Mouse (Mus musculus) limb, embryonic 13.5 days (tissue): ENCODE measurements around the gene Calr4. TPM values are rescaled to one million over a fixed set of nuclear protein-coding genes. Genes with fewer than 3 reads are reported as not detected.

ENCODE experiments used
- ATAC-seq: fragments of 200-750 bp; cut with Nextera tagmentation; 2 replicates; pipeline ENCODE4 v1.8.0; 2017; ENCODE audit warnings: low read depth, moderate number of reproducible peaks, moderate TSS enrichment; ENCODE audit not compliant: low FRiP score
- H3K27ac ChIP-seq: fragments of 300-500 bp; sonication (generic); 2 replicates; pipeline ENCODE4 v1.5.1; 2015; ENCODE audit warnings: inconsistent platforms, mild to moderate bottlenecking, moderate library complexity
- H3K27me3 ChIP-seq: fragments of 300-500 bp; sonication (generic); 2 replicates; pipeline ENCODE4 v1.6.1; 2015; ENCODE audit warnings: mild to moderate bottlenecking, inconsistent platforms
- H3K36me3 ChIP-seq: fragments of 300-500 bp; sonication (generic); 2 replicates; pipeline ENCODE4 v1.6.1; 2015; ENCODE audit warnings: inconsistent platforms, mild to moderate bottlenecking, moderate library complexity
- H3K4me1 ChIP-seq: fragments of 300-500 bp; sonication (generic); 2 replicates; pipeline ENCODE4 v1.6.1; 2015; ENCODE audit warnings: inconsistent platforms
- H3K4me2 ChIP-seq: fragments of 300-500 bp; sonication (generic); replicated peaks from 2 replicates; pipeline ENCODE4 v1.6.1; 2015; ENCODE audit warnings: inconsistent platforms, mild to moderate bottlenecking, moderate library complexity
- H3K4me3 ChIP-seq: fragments of 300-500 bp; sonication (generic); 2 replicates; pipeline ENCODE4 v1.5.1; 2015; ENCODE audit warnings: moderate library complexity, mild to moderate bottlenecking, inconsistent platforms
- H3K9ac ChIP-seq: fragments of 300-500 bp; sonication (generic); 2 replicates; pipeline ENCODE4 v1.6.1; 2015; ENCODE audit warnings: mild to moderate bottlenecking, inconsistent platforms
- H3K9me3 ChIP-seq: fragments of 300-500 bp; sonication (generic); 2 replicates; pipeline ENCODE4 v1.6.1; 2016; ENCODE audit warnings: inconsistent platforms
- WGBS: fragments of 180-500 bp; shearing (Covaris S2); methylation state at CpG from one replicate; pipeline ENCODE4 v1.1.7; 2015; 5-methylcytosine and 5-hydroxymethylcytosine counted together
- polyA plus RNA-seq: library from polyadenylated mRNA; unstranded; fragments of >200 nt; fragmentation: Nextera tagmentation; extraction: Ambion mirVana; gene quantifications from 2 replicates; pipeline ENCODE4 v1.2.1, GENCODE M21; 2015

Gene Calr4
- polyA plus RNA-seq, result not detected in 2 replicates

DNA sequence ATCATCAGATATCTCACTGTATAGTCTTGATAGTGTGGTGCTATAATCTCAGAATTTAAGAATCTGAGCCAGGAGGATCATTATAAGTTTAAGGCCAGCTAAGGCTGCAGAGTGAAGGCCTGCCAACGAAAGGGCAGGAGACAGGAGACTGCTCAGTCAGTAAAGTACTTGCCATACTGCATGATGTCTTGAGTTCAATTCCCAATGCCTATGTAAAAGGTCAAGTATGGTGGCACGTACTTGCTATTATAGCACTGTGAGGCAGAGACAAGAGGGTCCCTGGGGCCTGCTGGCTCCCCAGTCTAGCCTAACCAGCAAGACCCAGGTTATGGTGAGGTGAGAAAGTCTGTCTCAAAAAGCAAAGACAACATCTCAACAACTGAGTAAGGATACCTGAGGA is at the start of gene Calr4:
Gene Calr4 (plus strand): TSS at position 301 of the 400 bp plus-strand sequence.
- Histone ChIP-seq H3K4me1 (peaks cover 11% of the 10 kb centered on the region; the same call in 1 of the 2 replicates), H3K36me3 (no peaks in the 10 kb centered on the region), H3K9ac (no peak within 1 kb of the TSS), H3K27ac (no peak within 1 kb of the TSS), H3K4me3 (no peak within 1 kb of the TSS), H3K27me3 (no peaks in the 10 kb centered on the region), H3K9me3 (no peaks in the 10 kb centered on the region), H3K4me2 (no peak within 1 kb of the TSS)
- ATAC-seq, result no peak
- WGBS, result 84% methylated on average over 2 of the region's 2 CpGs

DNA sequence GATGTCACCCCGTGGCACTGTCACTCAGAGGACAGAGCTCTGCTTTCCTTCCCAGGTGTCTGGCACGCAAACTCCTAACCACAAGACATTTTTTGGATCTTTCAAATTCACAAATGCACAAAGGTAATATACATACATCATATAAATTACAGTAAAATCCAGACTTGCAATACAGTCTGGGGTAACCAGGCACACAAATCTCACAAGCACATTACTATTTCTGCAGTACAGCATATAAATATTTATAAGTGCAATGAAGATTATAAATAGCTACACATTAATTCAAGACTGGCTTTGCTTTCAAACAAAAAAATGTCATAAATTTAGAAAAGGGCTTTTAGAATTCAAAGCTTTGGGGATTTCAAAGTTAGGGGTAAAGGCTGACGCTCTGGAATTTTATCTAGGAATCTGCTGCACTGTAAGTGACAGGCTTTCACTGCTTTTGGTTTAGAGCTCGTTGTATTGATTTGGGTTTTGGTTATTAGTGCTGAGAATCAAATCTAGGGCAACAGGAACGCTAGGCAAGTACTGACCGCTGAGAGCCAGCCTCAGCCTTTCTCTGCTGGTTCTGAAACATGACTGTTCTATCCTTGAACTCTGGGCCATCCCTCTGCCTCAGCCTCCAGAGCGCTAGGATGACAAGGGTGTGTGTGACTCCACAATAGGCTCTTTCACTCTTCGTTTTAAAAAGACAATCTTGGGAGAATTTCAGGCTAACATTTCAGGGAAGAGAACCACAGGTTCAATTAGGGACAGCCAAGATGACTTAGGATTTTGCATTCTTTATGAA is 48.5 kb upstream of the Calr4 start:
- Histone ChIP-seq H3K4me3 (no peak overlapping the region), H3K9ac (no peak overlapping the region), H3K4me1 (0 out of 2 replicates have a peak, but pooled peaks cover 5% of the 10 kb centered on the region), H3K27ac (no peak overlapping the region), H3K36me3 (0 out of 2 replicates have a peak, but pooled peaks cover 2% of the 10 kb centered on the region), H3K4me2 (no peak overlapping the region), H3K27me3 (no peaks in the 10 kb centered on the region), H3K9me3 (no peaks in the 10 kb centered on the region)
- no peak for ATAC-seq
- 76% methylated on average over 8 of the region's 8 CpGs for WGBS

- no peak overlapping the region for H3K9ac ChIP-seq
- 70% methylated on average over 10 of the region's 10 CpGs for WGBS
- H3K27me3 ChIP-seq, result no peaks in the 10 kb centered on the region
- ATAC-seq, result no peak
- H3K4me3 ChIP-seq, result no peak overlapping the region
- no peak overlapping the region for H3K27ac ChIP-seq
- H3K9me3 ChIP-seq, result no peaks in the 10 kb centered on the region
- no peak overlapping the region for H3K4me2 ChIP-seq
- H3K36me3 ChIP-seq, result no peaks in the 10 kb centered on the region
- 0 out of 2 replicates have a peak, but pooled peaks cover 3% of the 10 kb centered on the region for H3K4me1 ChIP-seq
Measured at GRCm38 (mm10) chr4:109191598-109191997, 42.7 kb upstream of the Calr4 start.

GRCm38 (mm10) chr4:109193886-109194285 is 40.4 kb upstream of the Calr4 start:
- 78% methylated on average over 5 of the region's 5 CpGs for WGBS
- Histone ChIP-seq H3K27ac (no peak overlapping the region), H3K36me3 (peaks cover 9% of the 10 kb centered on the region; the same call in 1 of the 2 replicates), H3K9me3 (no peaks in the 10 kb centered on the region), H3K4me2 (no peak overlapping the region), H3K27me3 (no peaks in the 10 kb centered on the region), H3K4me3 (no peak overlapping the region), H3K9ac (no peak overlapping the region), H3K4me1 (0 out of 2 replicates have a peak, but pooled peaks cover 3% of the 10 kb centered on the region)
- ATAC-seq, result no peak

DNA sequence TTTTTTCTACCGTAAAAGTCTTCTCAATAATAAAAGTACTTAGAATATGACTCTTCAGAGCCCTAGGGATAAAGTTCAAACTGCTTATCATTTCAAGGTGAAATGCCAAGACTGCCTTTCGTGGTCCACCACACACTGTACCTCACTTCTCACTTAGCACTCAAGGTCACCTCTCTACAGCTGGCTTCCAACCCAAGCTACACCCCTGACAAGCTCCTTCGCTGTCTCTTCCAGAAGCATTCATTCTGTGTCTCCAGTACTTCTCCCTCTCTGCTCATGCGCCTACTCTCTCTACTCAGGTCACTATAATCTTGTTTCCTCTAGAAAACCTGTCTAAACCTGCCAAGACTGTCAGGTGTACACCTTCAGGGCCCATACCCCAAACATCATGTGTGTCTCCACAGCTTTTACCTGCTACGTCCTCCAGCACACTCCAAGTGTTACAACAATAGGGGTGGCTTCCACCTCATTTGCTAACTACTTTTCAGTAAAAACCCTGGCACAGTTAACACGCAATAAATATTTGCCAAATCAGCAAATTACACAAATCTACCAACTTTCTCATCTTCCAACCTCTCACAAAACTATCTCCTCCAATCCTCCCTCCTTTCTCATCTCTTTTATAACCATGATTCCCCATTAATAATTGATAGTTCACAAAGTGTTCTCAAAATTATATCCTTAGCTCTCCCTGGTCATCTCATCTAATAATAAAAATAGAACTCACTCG is 38.2 kb upstream of the Calr4 start:
- peaks cover 12% of the 10 kb centered on the region; the same call in 1 of the 2 replicates for H3K36me3 ChIP-seq
- 86% methylated on average over 7 of the region's 7 CpGs for WGBS
- H3K9me3 ChIP-seq, result no peaks in the 10 kb centered on the region

DNA sequence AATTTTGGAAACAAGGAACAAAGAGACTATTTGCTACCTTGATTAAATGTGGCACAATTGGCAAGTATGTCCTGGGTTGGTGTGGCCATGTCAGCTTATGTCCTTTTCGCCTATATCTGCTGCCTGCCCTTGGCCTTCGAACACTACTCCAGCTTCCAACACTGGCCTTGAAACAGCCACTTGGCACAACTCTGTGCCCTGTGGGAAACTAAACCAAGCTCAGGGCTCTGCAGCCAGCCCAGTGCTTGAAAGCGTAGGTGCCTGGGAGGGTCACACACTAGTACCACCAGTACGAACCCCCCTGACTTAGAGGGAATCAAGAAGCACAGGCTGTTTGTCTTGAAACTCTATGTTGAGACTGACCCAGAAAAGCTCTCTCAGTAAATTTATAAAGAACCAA is 35.2 kb upstream of the Calr4 start:
- H3K9me3 ChIP-seq, result no peaks in the 10 kb centered on the region
- H3K4me3 ChIP-seq, result no peak overlapping the region
- H3K4me2 ChIP-seq, result no peak overlapping the region
- peaks cover 12% of the 10 kb centered on the region; the same call in 1 of the 2 replicates for H3K36me3 ChIP-seq
- ATAC-seq, result no peak
- no peak overlapping the region for H3K9ac ChIP-seq
- H3K27me3 ChIP-seq, result no peaks in the 10 kb centered on the region
- H3K27ac ChIP-seq, result no peak overlapping the region
- WGBS, result 95% methylated on average over 4 of the region's 4 CpGs
- H3K4me1 ChIP-seq, result peaks cover 10% of the 10 kb centered on the region

More for the DNA sequence above, 38.2 kb upstream of the Calr4 start:
- no peak overlapping the region for H3K9ac ChIP-seq
- ATAC-seq, result no peak
- H3K4me1 ChIP-seq, result peaks cover 10% of the 10 kb centered on the region
- no peak overlapping the region for H3K27ac ChIP-seq
- H3K4me2 ChIP-seq, result no peak overlapping the region
- H3K4me3 ChIP-seq, result no peak overlapping the region
- H3K27me3 ChIP-seq, result no peaks in the 10 kb centered on the region

- ATAC-seq, result peak; percentile 99
- peak within 1 kb of the TSS; percentile 79 for H3K9ac ChIP-seq
- peaks cover 10% of the 10 kb centered on the region for H3K4me1 ChIP-seq
- peak within 1 kb of the TSS; percentile 93 for H3K27ac ChIP-seq
- H3K9me3 ChIP-seq, result no peaks in the 10 kb centered on the region
- H3K27me3 ChIP-seq, result no peaks in the 10 kb centered on the region
- peaks cover 12% of the 10 kb centered on the region; the same call in 1 of the 2 replicates for H3K36me3 ChIP-seq
- H3K4me3 ChIP-seq, result peak within 1 kb of the TSS; percentile 90
- H3K4me2 ChIP-seq, result peak within 1 kb of the TSS; percentile 95
- whole genome bisulfite sequencing, result 0% methylated on average over 59 of the region's 59 CpGs
Measured at GRCm38 (mm10) chr4:109201582-109202424, 32.5 kb upstream of the Calr4 start, which contains the start of gene Osbpl9. Gene Osbpl9, minus strand, starts transcription at chr4:109202272.

GRCm38 (mm10) chr4:109203931-109204330 is 30.4 kb upstream of the Calr4 start:
- WGBS, result 84% methylated on average over 1 of the region's 1 CpGs
- peaks cover 10% of the 10 kb centered on the region for H3K4me1 ChIP-seq

GRCm38 (mm10) chr4:109204416-109204815 is 29.9 kb upstream of the Calr4 start:
- 75% methylated on average over 1 of the region's 1 CpGs for WGBS
- H3K36me3 ChIP-seq, result no peaks in the 10 kb centered on the region
- no peak overlapping the region for H3K4me3 ChIP-seq
- H3K27me3 ChIP-seq, result no peaks in the 10 kb centered on the region
- H3K27ac ChIP-seq, result no peak overlapping the region
- no peak overlapping the region for H3K9ac ChIP-seq
- H3K9me3 ChIP-seq, result no peaks in the 10 kb centered on the region
- ATAC-seq, result no peak
- peaks cover 10% of the 10 kb centered on the region for H3K4me1 ChIP-seq
- H3K4me2 ChIP-seq, result no peak overlapping the region

More at GRCm38 (mm10) chr4:109203931-109204330, 30.4 kb upstream of the Calr4 start:
- no peak for ATAC-seq
- H3K36me3 ChIP-seq, result peaks cover 3% of the 10 kb centered on the region; the same call in 1 of the 2 replicates
- no peaks in the 10 kb centered on the region for H3K9me3 ChIP-seq
- no peak overlapping the region for H3K4me2 ChIP-seq
- no peak overlapping the region for H3K9ac ChIP-seq
- no peak overlapping the region for H3K27ac ChIP-seq
- H3K27me3 ChIP-seq, result no peaks in the 10 kb centered on the region
- no peak overlapping the region for H3K4me3 ChIP-seq

DNA sequence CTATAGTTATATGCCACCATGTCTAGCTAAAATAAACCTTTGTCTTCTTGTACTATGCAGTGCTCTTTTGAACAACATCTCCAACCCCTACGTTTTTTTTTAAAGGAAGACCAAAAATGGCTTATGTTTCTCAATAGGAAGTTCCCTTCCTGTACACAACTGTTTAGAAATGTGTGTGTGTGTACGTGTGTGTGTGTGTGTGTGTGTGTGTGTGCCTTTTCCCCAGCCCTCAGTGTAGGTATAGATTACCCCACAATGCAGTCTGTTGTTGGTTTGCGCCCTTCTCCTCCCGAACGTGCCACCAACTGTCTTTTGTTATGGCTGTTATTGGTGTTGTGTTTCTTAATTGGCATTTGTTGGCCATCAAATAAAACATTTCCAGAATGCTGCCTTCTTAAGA is 26.8 kb upstream of the Calr4 start:
- no peaks in the 10 kb centered on the region for H3K36me3 ChIP-seq
- no peak overlapping the region for H3K4me3 ChIP-seq
- H3K27me3 ChIP-seq, result no peaks in the 10 kb centered on the region
- H3K9me3 ChIP-seq, result no peaks in the 10 kb centered on the region; the same call in 1 of the 2 replicates
- ATAC-seq, result no peak
- H3K4me2 ChIP-seq, result no peak overlapping the region
- H3K9ac ChIP-seq, result no peak overlapping the region
- H3K4me1 ChIP-seq, result no peaks in the 10 kb centered on the region
- WGBS, result 74% methylated on average over 5 of the region's 5 CpGs
- no peak overlapping the region for H3K27ac ChIP-seq

DNA sequence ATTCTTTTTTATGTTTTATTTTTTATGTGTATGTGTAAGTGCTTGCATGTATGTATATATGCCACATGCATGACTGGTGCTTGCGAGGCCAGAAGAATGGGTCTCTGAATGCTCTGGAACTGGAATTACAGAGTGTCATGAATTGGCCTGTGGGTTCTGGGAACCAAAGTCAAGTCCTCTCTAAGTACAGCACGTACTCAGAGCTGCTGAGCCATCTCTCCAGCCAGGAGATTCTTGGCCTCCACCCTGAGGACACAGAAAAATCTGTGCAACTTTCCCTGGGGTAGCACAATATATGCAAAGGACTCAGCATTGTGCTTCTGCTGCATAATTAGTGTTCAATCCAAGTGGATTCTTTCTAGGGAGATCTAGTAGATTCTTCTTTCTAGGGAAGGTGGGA is 24.0 kb upstream of the Calr4 start:
- H3K27me3 ChIP-seq, result no peaks in the 10 kb centered on the region
- no peaks in the 10 kb centered on the region; the same call in 1 of the 2 replicates for H3K9me3 ChIP-seq
- H3K4me2 ChIP-seq, result no peak overlapping the region
- no peaks in the 10 kb centered on the region for H3K36me3 ChIP-seq
- ATAC-seq, result no peak
- H3K4me3 ChIP-seq, result no peak overlapping the region
- no peaks in the 10 kb centered on the region for H3K4me1 ChIP-seq
- H3K27ac ChIP-seq, result no peak overlapping the region
- 74% methylated on average over 2 of the region's 2 CpGs for WGBS
- no peak overlapping the region for H3K9ac ChIP-seq
